Mouse (Mus musculus) testis, adult 2 months (tissue): ENCODE measurements around the gene Olfr780. TPM values are rescaled to one million over a fixed set of nuclear protein-coding genes. Genes with fewer than 3 reads are reported as not detected.

ENCODE experiments used
- H3K27ac ChIP-seq: fragments of 200-500 bp; 2 replicates; pipeline ENCODE4 v1.5.1; 2012; ENCODE audit warnings: low read depth, low read length; ENCODE audit not compliant: control insufficient read depth, insufficient read depth
- H3K27me3 ChIP-seq: fragments of 200-500 bp; 2 replicates; pipeline ENCODE4 v1.6.1; 2012; ENCODE audit warnings: mild to moderate bottlenecking, low read length, moderate library complexity; ENCODE audit not compliant: control insufficient read depth, insufficient read depth
- H3K36me3 ChIP-seq: fragments of 200-500 bp; 2 replicates; pipeline ENCODE4 v1.6.1; 2012; ENCODE audit warnings: mild to moderate bottlenecking, low read length; ENCODE audit not compliant: control insufficient read depth, insufficient read depth
- H3K4me1 ChIP-seq: fragments of 200-500 bp; 2 replicates; pipeline ENCODE4 v1.6.1; 2012; ENCODE audit warnings: low read length; ENCODE audit not compliant: control insufficient read depth, insufficient read depth
- H3K4me3 ChIP-seq: fragments of 200-500 bp; 2 replicates; pipeline ENCODE4 v1.5.1; 2012; ENCODE audit warnings: low read depth, mild to moderate bottlenecking, low read length, moderate library complexity, mixed read lengths; ENCODE audit not compliant: control insufficient read depth
- CTCF ChIP-seq: fragments of 200-500 bp; IDR thresholded peaks from 2 replicates; pipeline ENCODE4 v1.5.1; 2012; ENCODE audit warnings: low read depth, mild to moderate bottlenecking, inconsistent platforms, low read length, moderate library complexity; ENCODE audit not compliant: control insufficient read depth, insufficient read depth, insufficient replicate concordance
- POLR2A ChIP-seq: fragments of 200-500 bp; IDR thresholded peaks from 2 replicates; pipeline ENCODE4 v1.6.1; 2012; ENCODE audit warnings: low read depth, mild to moderate bottlenecking, inconsistent platforms, low read length, moderate library complexity; ENCODE audit not compliant: control insufficient read depth
- polyA plus RNA-seq: library from polyadenylated mRNA; depleted of rRNA; stranded (reverse); fragments of >200 nt; gene quantifications from 2 replicates; pipeline ENCODE4 v1.2.3, GENCODE M21; 2012; rRNA removed

Olfr780 gene
- polyA plus RNA-seq, 1 experiment: not detected

- TF ChIP-seq POLR2A (no peak), CTCF (no peak)
- Histone ChIP-seq H3K36me3 (no peaks in the 10 kb centered on the region), H3K27ac (no peak overlapping the region), H3K4me1 (no peaks in the 10 kb centered on the region), H3K4me3 (no peak overlapping the region), H3K27me3 (no peaks in the 10 kb centered on the region)
Measured at GRCm38 (mm10) chr10:129357307-129357706, 39.4 kb downstream of the Olfr780 start.

Other genes starting within 250 kb of the Olfr780 start
- not detected in 2 replicates for gene Olfr766-ps1, start 249.1 kb upstream of the Olfr780 start, polyA plus RNA-seq
- not detected in 2 replicates for gene Olfr767, start 235.2 kb upstream of the Olfr780 start, polyA plus RNA-seq
- gene Olfr768, start 218.7 kb upstream of the Olfr780 start, polyA plus RNA-seq: not detected in 2 replicates
- not detected in 2 replicates for gene Olfr769, start 200.3 kb upstream of the Olfr780 start, polyA plus RNA-seq
- gene Olfr770, start 179.1 kb upstream of the Olfr780 start, polyA plus RNA-seq: not detected in 2 replicates
- gene Olfr771, start 153.4 kb upstream of the Olfr780 start, polyA plus RNA-seq: not detected in 2 replicates
- not detected in 2 replicates for gene Olfr772, start 140.2 kb upstream of the Olfr780 start, polyA plus RNA-seq
- not detected in 2 replicates for gene Olfr773, start 130.7 kb upstream of the Olfr780 start, polyA plus RNA-seq
- not detected in 2 replicates for gene Olfr774, start 81.9 kb upstream of the Olfr780 start, polyA plus RNA-seq
- gene Olfr775, start 69.7 kb upstream of the Olfr780 start, polyA plus RNA-seq: not detected in 2 replicates
- not detected in 2 replicates for gene Olfr776, start 59.0 kb upstream of the Olfr780 start, polyA plus RNA-seq
- gene Olfr777, start 46.6 kb upstream of the Olfr780 start, polyA plus RNA-seq: not detected in 2 replicates
- gene Olfr781, start 10.7 kb downstream of the Olfr780 start, polyA plus RNA-seq: not detected in 2 replicates
- gene Olfr782, start 30.7 kb downstream of the Olfr780 start, polyA plus RNA-seq: not detected in 2 replicates
- gene Olfr784, start 66.0 kb downstream of the Olfr780 start, polyA plus RNA-seq: 0.07 TPM in 2 replicates
- not detected in 2 replicates for gene Olfr785, start 87.3 kb downstream of the Olfr780 start, polyA plus RNA-seq
- gene Olfr786, start 109.2 kb downstream of the Olfr780 start, polyA plus RNA-seq: not detected in 2 replicates
- 1.5 TPM in 2 replicates for gene Olfr787, start 143.7 kb downstream of the Olfr780 start, polyA plus RNA-seq
- gene Olfr788, start 152.9 kb downstream of the Olfr780 start, polyA plus RNA-seq: 0.53 and 0.57 TPM in 2 replicates
- gene Olfr789, start 166.6 kb downstream of the Olfr780 start, polyA plus RNA-seq: 0.05 TPM in 1 of 2 replicates, not detected in the other
- 0.29 TPM in 1 of 2 replicates, not detected in the other for gene Olfr790, start 180.4 kb downstream of the Olfr780 start, polyA plus RNA-seq
- gene Olfr791, start 203.7 kb downstream of the Olfr780 start, polyA plus RNA-seq: not detected in 2 replicates
- gene Olfr792, start 221.0 kb downstream of the Olfr780 start, polyA plus RNA-seq: not detected in 2 replicates
- not detected in 2 replicates for gene Olfr794, start 249.5 kb downstream of the Olfr780 start, polyA plus RNA-seq